Mouse (Mus musculus) ES-E14 (cell line): ENCODE measurements at regions not wholly inside any gene's neighbourhood (a gene's known extent, or its start where the extent isn't known, plus 50 kb on each side); places are given as distances from the start of the nearest gene placed in this dataset.

Experiments
- DNase-seq: peaks from one replicate; pipeline ENCODE4 v3.0.0-alpha.2; 2013; ENCODE audit warnings: low read depth, low spot score
- H3K27ac ChIP-seq: 2 replicates; pipeline ENCODE4 v1.5.1; 2012; ENCODE audit warnings: low read depth, mild to moderate bottlenecking, low read length, moderate library complexity, mixed read lengths; ENCODE audit not compliant: poor library complexity, insufficient read depth, severe bottlenecking
- H3K36me3 ChIP-seq: 2 replicates; pipeline ENCODE4 v1.6.1; 2012; ENCODE audit warnings: mild to moderate bottlenecking, low read length, moderate library complexity, mixed read lengths; ENCODE audit not compliant: control insufficient read depth, poor library complexity, insufficient read depth, severe bottlenecking
- H3K4me1 ChIP-seq, 2 experiments: fragments of 150-350 bp in 1 of 2; sonication (generic) in 1 of 2; 2 replicates each; pipeline ENCODE4 v1.6.1; 2012; ENCODE audit warnings: low read length in 2 of 2, mild to moderate bottlenecking in 1 of 2, mixed read lengths in 1 of 2; ENCODE audit not compliant: control insufficient read depth in 2 of 2, insufficient read depth in 2 of 2, poor library complexity in 1 of 2
- H3K4me3 ChIP-seq, 2 experiments: fragments of 150-350 bp in 1 of 2; sonication (generic) in 1 of 2; 2 replicates each; pipeline ENCODE4 v1.5.1; 2012; ENCODE audit warnings: low read length in 2 of 2, low read depth in 1 of 2, mild to moderate bottlenecking in 1 of 2, mixed read lengths in 1 of 2; ENCODE audit not compliant: insufficient read depth in 1 of 2, poor library complexity in 1 of 2, severe bottlenecking in 1 of 2
- H3K9ac ChIP-seq: 2 replicates; pipeline ENCODE4 v1.6.1; 2012; ENCODE audit warnings: low read depth, mild to moderate bottlenecking, low read length, mixed read lengths; ENCODE audit not compliant: poor library complexity, insufficient read depth, severe bottlenecking
- H3K9me3 ChIP-seq: fragments of 150-350 bp; sonication (generic); 2 replicates; pipeline ENCODE4 v1.6.1; 2012; ENCODE audit warnings: low read depth, mild to moderate bottlenecking, low read length; ENCODE audit not compliant: control insufficient read depth, insufficient read depth
- CHD2 ChIP-seq: IDR thresholded peaks from 2 replicates; pipeline ENCODE4 v1.6.1; 2014; ENCODE audit warnings: mild to moderate bottlenecking, low read depth, low read length, inconsistent platforms
- HCFC1 ChIP-seq: IDR thresholded peaks from 2 replicates; pipeline ENCODE4 v1.6.1; 2012; ENCODE audit warnings: low read length, inconsistent platforms, borderline replicate concordance; ENCODE audit not compliant: insufficient read depth
- MAFK ChIP-seq: IDR thresholded peaks from 2 replicates; pipeline ENCODE4 v1.6.1; 2014; ENCODE audit warnings: mild to moderate bottlenecking, low read depth, low read length, inconsistent platforms; ENCODE audit not compliant: insufficient read depth
- ZC3H11A ChIP-seq: IDR thresholded peaks from 2 replicates; pipeline ENCODE4 v1.6.1; 2012; ENCODE audit warnings: low read depth, mild to moderate bottlenecking, inconsistent platforms, low read length, borderline replicate concordance
- ZNF384 ChIP-seq: IDR thresholded peaks from 2 replicates; pipeline ENCODE4 v1.6.1; 2012; ENCODE audit warnings: low read depth, low read length, inconsistent platforms
- in situ Hi-C, 2 experiments: fragments of 600-800 bp; cut with MboI; formaldehyde crosslinking; loops; one replicate each; pipeline ENCODE4 v1.15.1; 2025; ENCODE audit warnings: low sequenced_read_pairs in 2 of 2, inconsistent platforms in 1 of 2; ENCODE audit not compliant: unreplicated experiment in 2 of 2

- in situ Hi-C loops, result no loop called here
- H3K9me3 ChIP-seq, result no peaks in the 10 kb centered on the region
- no peaks in the 10 kb centered on the region for H3K36me3 ChIP-seq
- TF ChIP-seq MAFK (no peak), ZC3H11A (no peak), CHD2 (no peak), ZNF384 (no peak), HCFC1 (no peak)
- no peaks in the 10 kb centered on the region for H3K4me1 ChIP-seq
- DNase-seq, result no peak
- no peak overlapping the region for H3K9ac ChIP-seq
- H3K27ac ChIP-seq, result no peak overlapping the region
- H3K4me3 ChIP-seq, result no peak overlapping the region
These were observed 197.1 kb upstream of the Il12b start for GRCm38 (mm10) chr11:44202716-44203115.

GRCm38 (mm10) chr11:44204384-44204783 lies 195.5 kb upstream of the Il12b start:
- H3K4me1 ChIP-seq, result no peaks in the 10 kb centered on the region
- DNase-seq, result no peak
- H3K9ac ChIP-seq, result no peak overlapping the region
- H3K4me3 ChIP-seq, result no peak overlapping the region
- TF ChIP-seq ZNF384 (no peak), HCFC1 (no peak), ZC3H11A (no peak), CHD2 (no peak), MAFK (no peak)
- in situ Hi-C loops, result no loop called here
- H3K36me3 ChIP-seq, result no peaks in the 10 kb centered on the region
- no peak overlapping the region for H3K27ac ChIP-seq
- H3K9me3 ChIP-seq, result no peaks in the 10 kb centered on the region

GRCm38 (mm10) chr11:44206866-44207265 lies 193.0 kb upstream of the Il12b start:
- in situ Hi-C loops, result no loop called here
- Histone ChIP-seq H3K36me3 (no peaks in the 10 kb centered on the region), H3K4me3 (no peak overlapping the region), H3K27ac (no peak overlapping the region), H3K9ac (no peak overlapping the region), H3K4me1 (no peaks in the 10 kb centered on the region), H3K9me3 (no peaks in the 10 kb centered on the region)
- no peak for TF ChIP-seq ZC3H11A
- TF ChIP-seq ZNF384, result no peak
- no peak for TF ChIP-seq CHD2
- TF ChIP-seq HCFC1, result no peak
- no peak for TF ChIP-seq MAFK
- DNase-seq, result no peak

GRCm38 (mm10) chr11:44211871-44212441 lies 187.9 kb upstream of the Il12b start:
- Histone ChIP-seq H3K4me1 (no peaks in the 10 kb centered on the region), H3K36me3 (no peaks in the 10 kb centered on the region), H3K9me3 (no peaks in the 10 kb centered on the region), H3K9ac (no peak overlapping the region), H3K4me3 (no peak overlapping the region), H3K27ac (no peak overlapping the region)
- TF ChIP-seq HCFC1, result no peak
- peak; percentile 54; the same call in 1 of the 2 replicates for TF ChIP-seq ZC3H11A
- DNase-seq, result peak; percentile 49
- in situ Hi-C loops, result no loop called here

- Histone ChIP-seq H3K36me3 (no peaks in the 10 kb centered on the region), H3K9me3 (no peaks in the 10 kb centered on the region), H3K4me3 (no peak overlapping the region), H3K9ac (no peak overlapping the region), H3K4me1 (no peaks in the 10 kb centered on the region), H3K27ac (no peak overlapping the region)
- in situ Hi-C loops, result no loop called here
- TF ChIP-seq ZNF384 (no peak), CHD2 (no peak), MAFK (no peak), ZC3H11A (no peak), HCFC1 (no peak)
- DNase-seq, result no peak
These were observed 185.8 kb upstream of the Il12b start for GRCm38 (mm10) chr11:44214095-44214494.
